Mouse (Mus musculus) midbrain, embryonic 13.5 days (tissue): Measurements from ENCODE around the gene Me1. TPM values are rescaled to one million over a fixed set of nuclear protein-coding genes. Genes with fewer than 3 reads are reported as not detected.

ENCODE experiments used
- ATAC-seq: fragments of 200-750 bp; cut with Nextera tagmentation; 2 replicates; pipeline ENCODE4 v1.8.0; 2017; ENCODE audit warnings: mild to moderate bottlenecking, moderate TSS enrichment, moderate library complexity
- H3K27ac ChIP-seq: fragments of 300-500 bp; sonication (generic); 2 replicates; pipeline ENCODE4 v1.5.1; 2015; ENCODE audit warnings: inconsistent platforms, mild to moderate bottlenecking, moderate library complexity
- H3K27me3 ChIP-seq: fragments of 300-500 bp; sonication (generic); 2 replicates; pipeline ENCODE4 v1.6.1; 2015; ENCODE audit warnings: mild to moderate bottlenecking, inconsistent platforms
- H3K36me3 ChIP-seq: fragments of 300-500 bp; sonication (generic); 2 replicates; pipeline ENCODE4 v1.6.1; 2015; ENCODE audit warnings: mild to moderate bottlenecking, inconsistent platforms
- H3K4me1 ChIP-seq: fragments of 300-500 bp; sonication (generic); replicated peaks from 2 replicates; pipeline ENCODE4 v1.6.1; 2015; ENCODE audit warnings: inconsistent platforms
- H3K4me2 ChIP-seq: fragments of 300-500 bp; sonication (generic); replicated peaks from 2 replicates; pipeline ENCODE4 v1.6.1; 2015; ENCODE audit warnings: moderate library complexity, mild to moderate bottlenecking, inconsistent platforms
- H3K4me3 ChIP-seq: fragments of 300-500 bp; sonication (generic); replicated peaks from 2 replicates; pipeline ENCODE4 v1.5.1; 2015; ENCODE audit warnings: mild to moderate bottlenecking, inconsistent platforms
- H3K9ac ChIP-seq: fragments of 300-500 bp; sonication (generic); replicated peaks from 2 replicates; pipeline ENCODE4 v1.6.1; 2015; ENCODE audit warnings: mild to moderate bottlenecking, inconsistent platforms
- H3K9me3 ChIP-seq: fragments of 300-500 bp; sonication (generic); 2 replicates; pipeline ENCODE4 v1.6.1; 2016; ENCODE audit warnings: mild to moderate bottlenecking, inconsistent platforms
- WGBS: fragments of 180-500 bp; shearing (Covaris S2); methylation state at CpG from one replicate; pipeline ENCODE4 v1.1.7; 2015; 5-methylcytosine and 5-hydroxymethylcytosine counted together
- polyA plus RNA-seq: library from polyadenylated mRNA; unstranded; fragments of >200 nt; fragmentation: Nextera tagmentation; extraction: Ambion mirVana; gene quantifications from 2 replicates; pipeline ENCODE4 v1.2.1, GENCODE M21; 2015

Gene Me1
- polyA plus RNA-seq, 1 experiment from 2014 or later, result 18.7 TPM

- H3K4me1 ChIP-seq, result no peaks in the 10 kb centered on the region
- no peak overlapping the region for H3K9ac ChIP-seq
- H3K36me3 ChIP-seq, result no peaks in the 10 kb centered on the region
- no peaks in the 10 kb centered on the region for H3K27me3 ChIP-seq
- no peak overlapping the region for H3K27ac ChIP-seq
- WGBS, result 56% methylated on average over 3 of the region's 3 CpGs
- no peak overlapping the region for H3K4me3 ChIP-seq
- no peak overlapping the region for H3K4me2 ChIP-seq
- peak; percentile 60 for ATAC-seq
- H3K9me3 ChIP-seq, result no peaks in the 10 kb centered on the region
Measured at GRCm38 (mm10) chr9:86583740-86584139, 112.0 kb downstream of the Me1 start.

GRCm38 (mm10) chr9:86579657-86580056 is 116.1 kb downstream of the Me1 start:
- no peaks in the 10 kb centered on the region for H3K4me1 ChIP-seq
- WGBS, result 90% methylated on average over 10 of the region's 10 CpGs
- H3K9ac ChIP-seq, result no peak overlapping the region

GRCm38 (mm10) chr9:86575178-86575577 is 120.6 kb downstream of the Me1 start:
- 95% methylated on average over 6 of the region's 6 CpGs for WGBS
- Histone ChIP-seq H3K9me3 (no peaks in the 10 kb centered on the region), H3K9ac (no peak overlapping the region), H3K4me2 (no peak overlapping the region), H3K27ac (no peak overlapping the region), H3K4me3 (no peak overlapping the region), H3K27me3 (no peaks in the 10 kb centered on the region), H3K36me3 (no peaks in the 10 kb centered on the region), H3K4me1 (peaks cover 17% of the 10 kb centered on the region)
- no peak for ATAC-seq

More at GRCm38 (mm10) chr9:86579657-86580056, 116.1 kb downstream of the Me1 start:
- H3K27me3 ChIP-seq, result no peaks in the 10 kb centered on the region
- no peak for ATAC-seq
- H3K9me3 ChIP-seq, result no peaks in the 10 kb centered on the region
- H3K27ac ChIP-seq, result no peak overlapping the region
- no peaks in the 10 kb centered on the region for H3K36me3 ChIP-seq
- H3K4me2 ChIP-seq, result no peak overlapping the region
- no peak overlapping the region for H3K4me3 ChIP-seq

- H3K9me3 ChIP-seq, result no peaks in the 10 kb centered on the region
- H3K9ac ChIP-seq, result no peak overlapping the region
- no peak for ATAC-seq
- peaks cover 8% of the 10 kb centered on the region; the same call in 1 of the 2 replicates for H3K36me3 ChIP-seq
- H3K27me3 ChIP-seq, result no peaks in the 10 kb centered on the region
- WGBS, result 89% methylated on average over 20 of the region's 20 CpGs
- no peak overlapping the region for H3K4me3 ChIP-seq
- peaks cover 19% of the 10 kb centered on the region for H3K4me1 ChIP-seq
- no peak overlapping the region for H3K4me2 ChIP-seq
- no peak overlapping the region for H3K27ac ChIP-seq
Measured at GRCm38 (mm10) chr9:86573616-86574303, 122.0 kb downstream of the Me1 start.

GRCm38 (mm10) chr9:86572636-86573291 is 123.0 kb downstream of the Me1 start:
- 6% methylated on average over 13 of the region's 13 CpGs for WGBS
- H3K4me1 ChIP-seq, result peaks cover 19% of the 10 kb centered on the region
- H3K27me3 ChIP-seq, result no peaks in the 10 kb centered on the region
- H3K4me2 ChIP-seq, result peak overlapping the region; percentile 99
- peaks cover 17% of the 10 kb centered on the region for H3K36me3 ChIP-seq
- H3K4me3 ChIP-seq, result peak overlapping the region; percentile 77
- no peaks in the 10 kb centered on the region for H3K9me3 ChIP-seq
- ATAC-seq, result no peak
- H3K9ac ChIP-seq, result peak overlapping the region; percentile 72
- no peak overlapping the region for H3K27ac ChIP-seq

- Histone ChIP-seq H3K9me3 (no peaks in the 10 kb centered on the region), H3K4me2 (peak overlapping the region; percentile 99), H3K27ac (no peak overlapping the region), H3K4me3 (peak overlapping the region; percentile 77), H3K4me1 (peaks cover 19% of the 10 kb centered on the region), H3K36me3 (peaks cover 19% of the 10 kb centered on the region), H3K27me3 (no peaks in the 10 kb centered on the region), H3K9ac (peak overlapping the region; percentile 72)
- 2% methylated on average over 25 of the region's 25 CpGs for WGBS
- ATAC-seq, result no peak
Measured at GRCm38 (mm10) chr9:86572196-86572595, 123.6 kb downstream of the Me1 start.

GRCm38 (mm10) chr9:86571540-86572135 is 124.1 kb downstream of the Me1 start, which contains the start of the genes Pgm3 and Rwdd2a:
Gene Pgm3, minus strand, starts transcription at chr9:86571842.
Gene Rwdd2a, plus strand, starts transcription at chr9:86571991.
- Histone ChIP-seq H3K9me3 (no peaks in the 10 kb centered on the region), H3K27ac (peak within 1 kb of the TSS; percentile 74), H3K27me3 (no peaks in the 10 kb centered on the region), H3K4me2 (peak within 1 kb of the TSS; percentile 99), H3K4me1 (peaks cover 19% of the 10 kb centered on the region), H3K9ac (peak within 1 kb of the TSS; percentile 78), H3K36me3 (peaks cover 24% of the 10 kb centered on the region), H3K4me3 (peak within 1 kb of the TSS; percentile 77)
- under 1% methylated on average over 53 of the region's 59 CpGs for WGBS
- peak; percentile 98 for ATAC-seq

- Histone ChIP-seq H3K4me2 (peak overlapping the region; percentile 99), H3K36me3 (peaks cover 27% of the 10 kb centered on the region), H3K27me3 (no peaks in the 10 kb centered on the region), H3K27ac (no peak overlapping the region), H3K9ac (peak overlapping the region; percentile 78), H3K4me3 (peak overlapping the region; percentile 77), H3K9me3 (no peaks in the 10 kb centered on the region), H3K4me1 (peaks cover 19% of the 10 kb centered on the region)
- ATAC-seq, result no peak
- 22% methylated on average over 8 of the region's 8 CpGs for WGBS
Measured at GRCm38 (mm10) chr9:86570946-86571345, 124.8 kb downstream of the Me1 start.

- Histone ChIP-seq H3K27ac (no peak overlapping the region), H3K9ac (0 out of 2 replicates have a peak overlapping the region, but pooled peaks have one; percentile 78), H3K4me1 (peaks cover 19% of the 10 kb centered on the region), H3K36me3 (peaks cover 32% of the 10 kb centered on the region), H3K27me3 (no peaks in the 10 kb centered on the region), H3K4me3 (peak overlapping the region; percentile 77), H3K4me2 (peak overlapping the region; percentile 99), H3K9me3 (no peaks in the 10 kb centered on the region)
- WGBS, result 85% methylated on average over 10 of the region's 10 CpGs
- ATAC-seq, result no peak
Measured at GRCm38 (mm10) chr9:86570261-86570890, 125.4 kb downstream of the Me1 start.

GRCm38 (mm10) chr9:86569314-86569910 is 126.3 kb downstream of the Me1 start:
- no peaks in the 10 kb centered on the region for H3K27me3 ChIP-seq
- H3K4me1 ChIP-seq, result peaks cover 19% of the 10 kb centered on the region
- H3K9me3 ChIP-seq, result no peaks in the 10 kb centered on the region
- H3K9ac ChIP-seq, result no peak overlapping the region
- no peak overlapping the region for H3K27ac ChIP-seq
- peaks cover 42% of the 10 kb centered on the region for H3K36me3 ChIP-seq
- H3K4me3 ChIP-seq, result no peak overlapping the region
- WGBS, result 81% methylated on average over 3 of the region's 3 CpGs
- no peak for ATAC-seq
- H3K4me2 ChIP-seq, result no peak overlapping the region

GRCm38 (mm10) chr9:86560543-86560942 is 135.2 kb downstream of the Me1 start:
- Histone ChIP-seq H3K4me1 (no peaks in the 10 kb centered on the region), H3K36me3 (peaks cover 85% of the 10 kb centered on the region), H3K4me2 (no peak overlapping the region), H3K27ac (no peak overlapping the region), H3K9me3 (no peaks in the 10 kb centered on the region), H3K4me3 (no peak overlapping the region), H3K27me3 (no peaks in the 10 kb centered on the region), H3K9ac (no peak overlapping the region)
- 91% methylated on average over 3 of the region's 3 CpGs for WGBS
- ATAC-seq, result no peak
